Mouse (Mus musculus) ES-Bruce4 (cell line): ENCODE results near the gene Arl3. TPM values are rescaled to one million over a fixed set of nuclear protein-coding genes. Genes with fewer than 3 reads are reported as not detected.

Source experiments
- H3K27ac ChIP-seq: 2 replicates; pipeline ENCODE4 v1.5.1; 2012; ENCODE audit warnings: low read length, inconsistent platforms; ENCODE audit not compliant: insufficient read depth
- H3K27me3 ChIP-seq: 2 replicates; pipeline ENCODE4 v1.6.1; 2012; ENCODE audit warnings: mild to moderate bottlenecking, low read length, inconsistent platforms; ENCODE audit not compliant: control insufficient read depth, poor library complexity, insufficient read depth, severe bottlenecking
- H3K36me3 ChIP-seq: 2 replicates; pipeline ENCODE4 v1.6.1; 2012; ENCODE audit warnings: inconsistent platforms, mild to moderate bottlenecking, low read length, moderate library complexity; ENCODE audit not compliant: control insufficient read depth, poor library complexity, insufficient read depth, severe bottlenecking
- H3K4me1 ChIP-seq: one replicate; pipeline ENCODE4 v1.8.1; 2011; ENCODE audit warnings: low read length; ENCODE audit not compliant: control insufficient read depth, insufficient read depth
- H3K4me3 ChIP-seq: 2 replicates; pipeline ENCODE4 v1.5.1; 2011; ENCODE audit warnings: low read depth, mild to moderate bottlenecking, low read length
- H3K9ac ChIP-seq: 2 replicates; pipeline ENCODE4 v1.6.1; 2012; ENCODE audit warnings: low read depth, mild to moderate bottlenecking, inconsistent platforms; ENCODE audit not compliant: poor library complexity, severe bottlenecking
- H3K9me3 ChIP-seq: replicated peaks from 2 replicates; pipeline ENCODE4 v1.6.1; 2012; ENCODE audit warnings: mild to moderate bottlenecking, low read length, inconsistent platforms; ENCODE audit not compliant: control insufficient read depth, poor library complexity, insufficient read depth, severe bottlenecking
- CTCF ChIP-seq: IDR thresholded peaks from one replicate; pipeline ENCODE4 v1.8.1; 2011; ENCODE audit warnings: low read depth, low read length
- EP300 ChIP-seq: IDR thresholded peaks from 2 replicates; pipeline ENCODE4 v1.6.1; 2011; ENCODE audit warnings: low read depth, low read length; ENCODE audit not compliant: insufficient read depth
- POLR2A ChIP-seq: IDR thresholded peaks from one replicate; pipeline ENCODE4 v1.8.1; 2011; ENCODE audit warnings: low read length; ENCODE audit not compliant: insufficient read depth
- polyA plus RNA-seq: library from polyadenylated mRNA; stranded (reverse); fragments of >200 nt; gene quantifications from 2 replicates; pipeline ENCODE4 v1.2.4, GENCODE M21; 2011; ENCODE audit warnings: low read depth; ENCODE audit not compliant: missing spikeins, insufficient read depth, insufficient read length

The Arl3 gene
- polyA plus RNA-seq, 1 experiment = 95.8 TPM

DNA sequence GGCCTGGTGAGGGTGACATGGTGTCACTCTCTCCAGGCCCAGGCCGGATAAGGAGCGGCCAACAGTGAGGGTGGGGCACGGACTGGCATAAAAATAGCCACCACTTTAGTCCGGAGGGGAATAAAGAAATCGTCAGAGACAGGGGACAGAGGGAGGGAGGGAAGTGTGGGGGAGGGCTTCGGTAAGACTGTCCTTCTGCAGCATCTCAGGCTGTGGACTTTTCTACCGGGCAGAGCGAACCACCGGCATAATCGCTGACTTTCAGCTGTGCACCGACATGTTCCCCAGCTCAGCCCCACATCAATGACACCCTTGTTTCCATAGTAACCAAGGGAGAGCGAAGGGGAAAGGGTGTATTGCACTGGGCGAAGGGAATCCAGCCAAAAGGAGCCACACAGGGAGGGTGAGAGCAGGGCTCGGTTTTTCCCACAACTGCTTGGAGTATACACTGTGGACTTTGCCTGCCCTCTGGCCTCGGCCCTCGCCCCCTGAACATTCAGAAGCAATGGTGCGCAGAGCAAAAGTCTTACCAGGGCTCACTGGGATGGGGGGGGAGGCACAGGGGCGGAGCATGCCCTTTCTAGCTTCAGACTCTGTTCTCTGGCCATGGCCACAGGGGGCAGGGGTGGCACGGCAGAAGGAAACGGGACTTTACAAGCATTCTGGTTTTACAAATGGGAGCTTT is 44.3 kb downstream of the Arl3 start:
- TF ChIP-seq POLR2A (no peak), EP300 (0 out of 2 replicates have a peak, but pooled peaks have one; percentile 19)
- H3K9me3 ChIP-seq = no peaks in the 10 kb centered on the region
- H3K36me3 ChIP-seq = no peaks in the 10 kb centered on the region
- no peaks in the 10 kb centered on the region for H3K27me3 ChIP-seq
- peaks cover 18% of the 10 kb centered on the region for H3K4me1 ChIP-seq
- H3K4me3 ChIP-seq = peak overlapping the region; percentile 4; the same call in 1 of the 2 replicates
- peak overlapping the region; percentile 62 for H3K27ac ChIP-seq
- peak overlapping the region; percentile 31; the same call in 1 of the 2 replicates for H3K9ac ChIP-seq

DNA sequence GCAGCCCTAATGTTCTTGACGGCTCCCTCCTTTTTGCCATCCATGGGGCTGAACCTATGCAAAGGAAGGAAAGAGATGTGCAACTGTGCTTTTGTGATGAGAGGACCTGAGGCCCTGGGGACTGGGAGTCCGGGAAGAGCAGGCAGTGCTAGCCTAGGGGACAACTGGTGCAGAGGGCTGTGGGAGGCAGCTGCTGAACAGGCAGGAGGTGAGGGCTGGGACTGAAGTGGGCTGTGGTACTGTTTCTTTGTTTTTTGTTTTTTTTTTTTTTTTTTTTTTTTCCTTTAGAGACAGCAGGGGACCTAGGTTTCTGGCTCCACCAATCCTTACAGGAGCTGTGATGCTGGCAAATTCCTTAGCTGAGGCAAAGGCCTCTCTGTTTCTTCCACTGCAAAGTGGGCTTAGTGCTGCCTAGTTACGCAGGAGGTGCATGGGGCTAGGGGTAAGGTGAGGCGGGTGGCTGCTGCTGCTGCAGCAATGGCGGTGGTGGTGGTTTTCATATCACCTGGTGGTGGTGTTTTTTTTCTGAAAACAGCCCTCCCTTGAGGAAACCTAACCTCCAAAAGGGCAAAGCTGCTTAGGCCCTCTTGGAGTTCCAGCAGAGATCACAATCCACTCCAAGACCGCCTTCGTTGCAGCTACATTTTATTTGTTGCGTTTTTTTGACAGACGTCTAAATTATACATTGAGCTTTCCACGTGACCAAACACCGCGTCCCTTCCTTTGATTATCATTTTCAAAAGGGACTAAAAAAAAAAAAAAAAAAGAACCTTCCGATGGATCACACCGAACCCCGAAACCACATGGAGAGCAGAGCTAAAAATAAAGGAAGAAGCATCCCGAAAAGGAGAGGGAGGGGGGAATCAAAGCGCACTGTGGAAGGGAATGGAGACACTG is 45.1 kb downstream of the Arl3 start:
- Histone ChIP-seq H3K27ac (peak overlapping the region; percentile 62), H3K4me3 (no peak overlapping the region), H3K36me3 (no peaks in the 10 kb centered on the region), H3K9me3 (no peaks in the 10 kb centered on the region), H3K9ac (no peak overlapping the region), H3K27me3 (no peaks in the 10 kb centered on the region), H3K4me1 (peaks cover 18% of the 10 kb centered on the region)
- no peak for TF ChIP-seq POLR2A
- TF ChIP-seq CTCF = no peak
- no peak for TF ChIP-seq EP300

DNA sequence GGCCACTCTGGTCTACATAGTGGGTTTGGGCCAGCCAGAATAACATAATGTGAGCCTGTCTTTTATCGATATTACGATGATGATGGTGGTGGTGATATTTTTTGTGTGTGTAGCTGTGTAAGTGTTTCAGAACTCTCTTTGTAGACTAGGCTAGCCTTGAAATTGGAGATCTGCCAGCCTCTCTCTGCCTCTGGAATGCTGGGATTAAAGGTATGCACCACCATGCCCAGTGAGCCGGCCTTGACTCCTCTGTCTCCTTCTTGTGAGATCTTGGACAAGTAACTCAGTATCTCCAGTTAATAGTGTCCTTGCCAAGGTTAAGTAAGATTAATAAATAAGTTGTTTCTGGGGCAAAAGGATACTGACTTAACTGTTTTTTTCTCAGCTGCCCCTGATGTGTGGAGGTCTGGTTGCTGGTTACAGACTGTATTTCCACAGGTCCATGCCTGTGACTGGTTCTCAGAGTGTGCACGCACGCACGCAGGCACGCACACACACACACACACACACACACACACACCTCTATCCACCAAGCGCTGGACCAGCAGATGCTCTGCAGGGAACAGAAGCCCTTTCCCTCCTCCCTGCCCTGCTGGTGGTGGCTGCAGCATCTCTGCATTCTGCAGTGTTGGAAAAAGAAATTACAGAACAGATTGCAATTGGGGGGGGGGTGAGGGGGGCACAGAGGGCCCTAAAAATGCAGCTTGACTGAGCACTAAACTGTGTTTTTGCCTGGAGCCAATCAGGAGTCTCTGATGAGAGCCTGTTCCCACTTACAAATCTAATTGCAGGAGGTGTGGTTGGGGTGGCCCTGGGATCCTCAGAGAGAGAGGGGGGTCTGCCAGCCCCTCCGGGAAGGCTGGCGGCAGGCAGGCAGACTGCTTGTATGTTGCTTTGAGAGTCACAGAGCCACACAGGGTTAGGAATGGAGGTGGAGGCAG is 47.0 kb downstream of the Arl3 start:
- no peaks in the 10 kb centered on the region for H3K36me3 ChIP-seq
- no peak overlapping the region for H3K4me3 ChIP-seq
- no peaks in the 10 kb centered on the region for H3K9me3 ChIP-seq
- H3K9ac ChIP-seq = no peak overlapping the region
- peak overlapping the region; percentile 5; the same call in 1 of the 2 replicates for H3K27ac ChIP-seq
- no peak for TF ChIP-seq POLR2A
- no peak for TF ChIP-seq EP300
- no peak for TF ChIP-seq CTCF
- H3K27me3 ChIP-seq = no peaks in the 10 kb centered on the region
- H3K4me1 ChIP-seq = peaks cover 15% of the 10 kb centered on the region

DNA sequence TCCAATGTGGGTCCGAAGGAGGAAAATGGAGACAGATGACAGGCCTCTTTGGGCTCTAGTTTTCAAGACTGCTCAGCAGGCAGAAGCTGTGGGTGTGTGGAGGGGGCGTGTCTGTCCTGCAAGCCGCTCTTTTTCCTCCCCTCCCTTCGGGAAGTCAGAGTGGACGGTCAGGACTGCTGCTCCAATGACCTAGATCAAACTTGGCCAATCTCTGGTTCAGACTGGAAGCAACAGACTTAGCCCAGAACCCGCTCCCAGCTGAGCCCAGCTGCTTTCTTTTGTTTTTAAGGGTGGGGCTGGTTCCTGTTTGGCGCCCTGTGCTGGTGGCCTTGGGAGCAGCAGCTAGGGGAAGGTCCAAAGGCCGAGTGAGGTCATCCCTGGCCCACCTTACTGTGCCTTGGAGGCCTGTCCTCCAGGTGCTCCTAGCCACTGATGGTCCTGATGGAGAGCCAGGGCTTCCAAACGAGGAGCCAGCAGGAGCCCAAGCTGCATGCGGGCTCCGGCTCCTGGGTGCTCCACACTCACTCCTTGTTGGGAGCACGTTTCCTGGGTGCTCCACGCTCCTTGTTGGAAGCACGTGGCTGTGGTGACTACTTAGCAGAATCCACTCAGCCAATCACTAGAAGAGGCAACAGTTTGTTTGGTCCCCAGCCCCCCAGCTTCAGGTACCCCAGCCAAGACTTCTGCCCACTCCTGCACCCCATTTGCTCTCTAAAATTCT is 48.2 kb downstream of the Arl3 start:
- TF ChIP-seq POLR2A = no peak
- peak; percentile 93 for TF ChIP-seq EP300
- peak; percentile 20 for TF ChIP-seq CTCF
- H3K4me1 ChIP-seq = peaks cover 12% of the 10 kb centered on the region
- H3K36me3 ChIP-seq = no peaks in the 10 kb centered on the region
- H3K4me3 ChIP-seq = 0 out of 2 replicates have a peak overlapping the region, but pooled peaks have one; percentile 36
- no peaks in the 10 kb centered on the region for H3K27me3 ChIP-seq
- H3K9me3 ChIP-seq = no peaks in the 10 kb centered on the region
- peak overlapping the region; percentile 68 for H3K27ac ChIP-seq
- peak overlapping the region; percentile 11 for H3K9ac ChIP-seq

DNA sequence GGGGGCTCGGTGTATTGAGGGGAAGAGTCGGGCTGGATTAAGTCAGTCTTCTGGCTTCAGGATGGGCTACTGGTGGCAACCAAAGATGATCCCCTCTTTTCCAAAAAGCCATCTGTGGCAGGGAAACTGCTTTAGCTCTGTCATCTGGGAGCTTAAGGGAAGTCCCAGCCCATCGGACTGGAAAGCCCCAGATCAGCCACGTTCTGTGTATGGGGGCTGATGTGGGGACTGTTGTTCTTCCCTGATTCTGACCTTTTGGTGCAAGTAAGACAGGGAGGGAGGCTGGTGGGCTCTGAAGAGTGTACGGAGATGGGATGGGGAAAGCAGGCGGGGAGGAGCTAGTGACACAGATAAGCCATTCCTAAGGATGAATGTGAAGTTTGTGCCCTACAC is 48.9 kb downstream of the Arl3 start:
- Histone ChIP-seq H3K27ac (peak overlapping the region; percentile 68), H3K9ac (peak overlapping the region; percentile 11), H3K36me3 (no peaks in the 10 kb centered on the region), H3K4me1 (peaks cover 15% of the 10 kb centered on the region), H3K27me3 (no peaks in the 10 kb centered on the region), H3K4me3 (peak overlapping the region; percentile 36), H3K9me3 (no peaks in the 10 kb centered on the region)
- TF ChIP-seq POLR2A = no peak
